Mouse (Mus musculus): ENCODE measurements around the gene Piwil1. TPM values are rescaled to one million over a fixed set of nuclear protein-coding genes. Genes with fewer than 3 reads are reported as not detected.

Gene Piwil1
- polyA plus RNA-seq, 1 experiment from 2014 or later = not detected

Other genes with a start within 250 kb of the Piwil1 start
- 7.9 and 8.5 TPM in 2 replicates for gene Fzd10, start 101.7 kb upstream of the Piwil1 start, polyA plus RNA-seq (2014; fragmentation: Nextera tagmentation; extraction: Ambion mirVana)